Mouse (Mus musculus) cerebellum, adult 8-10 months (tissue): Measurements from ENCODE around the gene Stim2.
A peak's percentile ranks its signal among the peaks of the same experiment; 100 is the strongest.

Experiments used
- DNase-seq: peaks from one replicate; pipeline ENCODE4 v3.0.0; 2022

Stim2 gene

GRCm38 (mm10) chr5:54051056-54051455 is 52.8 kb downstream of the Stim2 start:
- DNase-seq, result no peak

- no peak for DNase-seq
These were observed 53.9 kb downstream of the Stim2 start for GRCm38 (mm10) chr5:54052205-54052604.

DNA sequence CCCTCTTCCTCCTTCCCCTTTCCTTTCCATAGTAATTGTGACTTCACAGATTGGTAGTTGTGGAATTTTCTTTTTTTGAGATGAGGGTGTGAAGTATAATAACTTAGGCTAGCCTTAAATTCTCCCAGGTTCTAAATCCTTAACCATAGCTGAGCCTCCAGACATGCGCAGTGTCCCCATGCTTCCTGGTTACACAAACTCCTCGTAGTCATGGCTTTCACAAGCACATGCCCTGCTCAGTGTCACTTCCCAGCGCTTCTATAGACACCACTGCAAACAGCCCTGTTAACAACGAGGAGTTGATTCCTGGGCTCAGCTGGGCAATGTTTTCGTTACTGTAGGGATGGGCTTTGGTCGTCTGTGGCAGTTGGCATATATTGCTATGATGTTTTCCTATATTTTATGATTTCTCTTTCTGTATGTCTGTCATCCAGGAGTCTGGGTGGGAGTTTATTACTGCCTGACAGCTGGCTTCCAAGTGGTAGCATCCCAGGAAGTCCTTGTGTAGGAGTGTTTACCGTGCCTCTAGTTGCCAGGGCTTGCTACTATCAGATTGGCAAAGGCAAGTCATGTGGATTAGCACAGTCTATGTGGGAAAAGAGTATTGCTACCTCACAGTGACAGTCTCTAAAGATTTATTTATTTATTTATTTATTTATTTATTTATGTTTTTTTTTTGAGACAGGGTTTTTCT is 55.5 kb downstream of the Stim2 start:
- no peak for DNase-seq

- DNase-seq, result no peak
These were observed 58.0 kb downstream of the Stim2 start for GRCm38 (mm10) chr5:54056266-54056665.

- DNase-seq, result no peak
These were observed 61.7 kb downstream of the Stim2 start for GRCm38 (mm10) chr5:54059998-54060397.

- no peak for DNase-seq
These were observed 63.8 kb downstream of the Stim2 start for GRCm38 (mm10) chr5:54062079-54062478.

GRCm38 (mm10) chr5:54067591-54067990 is 69.3 kb downstream of the Stim2 start:
- DNase-seq, result no peak

GRCm38 (mm10) chr5:54070549-54070948 is 72.2 kb downstream of the Stim2 start:
- DNase-seq, result no peak

GRCm38 (mm10) chr5:54071288-54071687 is 73.0 kb downstream of the Stim2 start:
- no peak for DNase-seq

DNA sequence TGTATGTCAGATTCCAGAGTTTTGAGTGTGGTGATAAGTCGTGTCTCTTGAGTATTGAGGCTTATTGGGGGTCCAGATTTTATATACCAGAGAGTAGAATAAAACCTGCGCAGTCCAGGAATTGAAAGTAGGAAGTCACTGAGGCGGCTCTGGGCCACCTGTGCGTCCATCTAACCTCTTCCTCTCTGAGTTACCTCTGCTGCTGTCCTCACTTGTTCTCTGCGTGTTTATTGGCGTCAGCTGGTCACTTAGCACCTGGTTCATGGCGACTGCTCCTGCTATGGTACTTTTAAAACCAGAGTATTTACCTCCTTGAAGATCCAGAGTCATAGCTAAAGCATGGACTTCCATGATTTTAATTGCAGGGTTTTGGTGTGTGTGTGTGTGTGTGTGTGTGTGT is 73.4 kb downstream of the Stim2 start:
- no peak for DNase-seq

DNA sequence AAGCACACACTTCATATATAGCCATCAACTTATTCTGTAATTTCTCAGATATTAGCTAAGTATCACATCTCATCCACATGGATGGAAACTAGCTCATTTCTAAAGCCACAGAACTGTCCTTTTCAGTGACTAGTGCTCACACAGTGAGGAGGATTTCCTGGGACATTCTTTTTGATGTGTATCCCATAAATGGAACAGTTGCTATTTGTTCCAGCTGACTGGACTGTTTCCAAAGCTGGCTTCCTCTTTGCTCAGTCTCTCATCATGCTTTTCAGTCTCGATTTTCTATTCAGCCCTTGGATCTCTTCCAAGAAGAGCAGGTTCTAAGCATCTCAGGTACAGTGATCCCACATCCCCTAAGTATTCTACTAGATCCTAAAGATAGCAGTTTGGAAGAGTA is 75.0 kb downstream of the Stim2 start:
- DNase-seq, result no peak

- no peak for DNase-seq
These were observed 81.7 kb downstream of the Stim2 start for GRCm38 (mm10) chr5:54079997-54080396.

GRCm38 (mm10) chr5:54087912-54088311 is 89.6 kb downstream of the Stim2 start:
- no peak for DNase-seq

DNA sequence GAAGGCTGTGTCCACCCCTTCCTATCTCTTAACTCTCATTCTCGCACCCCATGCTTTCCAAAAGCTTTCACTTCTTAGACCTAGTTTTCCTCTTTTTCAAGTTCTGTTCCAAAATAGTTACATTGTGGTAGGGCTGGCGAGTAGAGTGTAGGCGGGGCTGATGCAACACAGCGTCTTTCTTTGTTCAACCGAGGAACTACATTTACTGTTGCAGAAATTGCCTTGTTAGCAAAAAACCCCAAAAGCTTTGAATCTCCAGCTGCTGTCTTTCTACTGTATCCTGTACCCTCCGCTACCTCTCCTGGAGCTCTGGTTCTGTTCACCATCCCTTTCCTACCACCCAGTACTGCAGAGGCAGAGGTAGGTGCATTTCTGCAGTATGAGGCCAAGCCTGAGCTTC is 99.9 kb downstream of the Stim2 start:
- no peak for DNase-seq

DNA sequence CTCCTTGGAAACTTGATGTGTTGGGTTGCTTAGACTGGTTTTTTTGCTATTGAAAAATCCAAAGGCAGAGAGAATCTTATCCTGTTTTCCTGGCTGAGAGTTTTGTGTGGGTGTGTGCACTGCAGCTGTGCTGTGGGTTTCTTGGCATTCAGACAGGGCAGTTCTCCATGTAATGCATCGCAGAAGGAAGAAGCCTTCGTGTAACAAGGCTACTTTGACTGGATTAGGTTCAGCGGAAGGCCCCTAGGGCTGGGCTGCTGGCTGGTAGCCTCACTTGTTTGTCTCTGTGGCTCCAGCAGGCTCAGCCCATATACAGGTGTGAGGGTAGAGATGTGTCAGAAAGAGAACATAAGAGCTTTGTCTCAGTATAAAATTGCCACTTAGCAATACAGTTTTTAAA is 102.6 kb downstream of the Stim2 start:
- DNase-seq, result no peak

DNA sequence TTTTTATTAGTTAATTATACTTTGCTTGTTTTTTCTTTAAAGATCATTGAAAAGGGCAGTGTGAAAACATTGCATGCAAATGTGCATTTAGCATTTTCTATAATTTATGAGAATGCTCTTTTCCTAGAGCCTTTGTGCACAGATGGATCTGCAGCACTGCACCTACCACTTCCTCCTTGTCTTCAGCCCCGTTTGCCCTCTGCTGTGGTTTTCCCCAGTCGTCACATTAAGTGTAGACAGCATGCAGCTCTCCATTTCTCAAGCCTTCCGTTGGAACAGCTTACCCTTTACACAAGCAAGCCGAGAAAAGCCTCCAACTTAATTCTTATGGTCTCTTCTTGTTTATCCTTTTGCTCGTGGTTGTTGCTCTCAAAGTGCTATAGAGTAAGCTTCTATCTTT is 103.0 kb downstream of the Stim2 start:
- no peak for DNase-seq

- no peak for DNase-seq
These were observed 103.7 kb downstream of the Stim2 start for GRCm38 (mm10) chr5:54101960-54102359.

DNA sequence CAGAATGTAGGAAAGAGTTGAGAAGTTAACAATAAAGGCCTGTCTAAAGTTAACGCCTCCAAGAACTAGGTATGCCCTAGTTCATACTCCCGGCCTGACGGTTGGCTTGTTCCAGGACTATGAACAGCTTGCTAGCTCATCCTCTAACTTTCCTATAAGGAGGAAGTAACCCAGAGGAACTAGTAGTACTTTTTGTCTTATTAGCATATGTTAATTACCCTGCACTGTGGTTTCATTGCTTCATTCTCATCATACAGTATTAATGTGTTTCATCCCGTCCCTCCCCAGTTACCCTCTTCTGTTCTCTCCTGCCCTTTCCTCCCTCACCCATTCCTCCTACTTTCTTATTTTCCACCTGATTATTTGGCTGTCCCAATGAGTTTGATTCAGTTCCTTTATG is 108.4 kb downstream of the Stim2 start:
- DNase-seq, result no peak

GRCm38 (mm10) chr5:54107069-54107468 is 108.8 kb downstream of the Stim2 start:
- DNase-seq, result no peak

GRCm38 (mm10) chr5:54109096-54109495 is 110.8 kb downstream of the Stim2 start:
- no peak for DNase-seq

- no peak for DNase-seq
These were observed 112.5 kb downstream of the Stim2 start for GRCm38 (mm10) chr5:54110789-54111188.

GRCm38 (mm10) chr5:54113284-54113683 is 115.0 kb downstream of the Stim2 start:
- peak; percentile 51 for DNase-seq

GRCm38 (mm10) chr5:54116538-54116937 is 118.2 kb downstream of the Stim2 start:
- DNase-seq, result no peak

GRCm38 (mm10) chr5:54118410-54119212 is 120.3 kb downstream of the Stim2 start:
- no peak for DNase-seq
